Mouse (Mus musculus) forebrain, embryonic 13.5 days (tissue): ENCODE measurements around the gene Klk1b4. TPM values are rescaled to one million over a fixed set of nuclear protein-coding genes. Genes with fewer than 3 reads are reported as not detected.
"Not testable (repeated sequence)": the region's sequence is repeated elsewhere in the genome, so short reads cannot be mapped to it uniquely, and the experiment has no call there.

ENCODE experiments used
- ATAC-seq: fragments of 200-750 bp; cut with Nextera tagmentation; 2 replicates; pipeline ENCODE4 v1.8.0; 2017
- H3K27ac ChIP-seq: fragments of 300-500 bp; sonication (generic); 2 replicates; pipeline ENCODE4 v1.5.1; 2015; ENCODE audit warnings: inconsistent platforms, mild to moderate bottlenecking, moderate library complexity
- H3K27me3 ChIP-seq: fragments of 300-500 bp; sonication (generic); 2 replicates; pipeline ENCODE4 v1.6.1; 2015; ENCODE audit warnings: mild to moderate bottlenecking, inconsistent platforms
- H3K36me3 ChIP-seq: fragments of 300-500 bp; sonication (generic); 2 replicates; pipeline ENCODE4 v1.6.1; 2015; ENCODE audit warnings: mild to moderate bottlenecking, inconsistent platforms; ENCODE audit not compliant: poor library complexity, severe bottlenecking
- H3K4me1 ChIP-seq: fragments of 300-500 bp; sonication (generic); 2 replicates; pipeline ENCODE4 v1.6.1; 2015; ENCODE audit warnings: inconsistent platforms
- H3K4me2 ChIP-seq: fragments of 300-500 bp; sonication (generic); 2 replicates; pipeline ENCODE4 v1.6.1; 2015; ENCODE audit warnings: inconsistent platforms, mild to moderate bottlenecking, moderate library complexity
- H3K4me3 ChIP-seq: fragments of 300-500 bp; sonication (generic); 2 replicates; pipeline ENCODE4 v1.5.1; 2015; ENCODE audit warnings: mild to moderate bottlenecking, inconsistent platforms
- H3K9ac ChIP-seq: fragments of 300-500 bp; sonication (generic); 2 replicates; pipeline ENCODE4 v1.6.1; 2015; ENCODE audit warnings: mild to moderate bottlenecking, inconsistent platforms
- H3K9me3 ChIP-seq: fragments of 300-500 bp; sonication (generic); replicated peaks from 2 replicates; pipeline ENCODE4 v1.6.1; 2016; ENCODE audit warnings: inconsistent platforms
- WGBS: fragments of 180-500 bp; shearing (Covaris S2); methylation state at CpG from one replicate; pipeline ENCODE4 v1.1.7; 2015; 5-methylcytosine and 5-hydroxymethylcytosine counted together
- polyA plus RNA-seq: library from polyadenylated mRNA; unstranded; fragments of >200 nt; fragmentation: Nextera tagmentation; extraction: Ambion mirVana; gene quantifications from 2 replicates; pipeline ENCODE4 v1.2.1, GENCODE M21; 2015

The Klk1b4 gene
- not detected in 2 replicates for polyA plus RNA-seq

DNA sequence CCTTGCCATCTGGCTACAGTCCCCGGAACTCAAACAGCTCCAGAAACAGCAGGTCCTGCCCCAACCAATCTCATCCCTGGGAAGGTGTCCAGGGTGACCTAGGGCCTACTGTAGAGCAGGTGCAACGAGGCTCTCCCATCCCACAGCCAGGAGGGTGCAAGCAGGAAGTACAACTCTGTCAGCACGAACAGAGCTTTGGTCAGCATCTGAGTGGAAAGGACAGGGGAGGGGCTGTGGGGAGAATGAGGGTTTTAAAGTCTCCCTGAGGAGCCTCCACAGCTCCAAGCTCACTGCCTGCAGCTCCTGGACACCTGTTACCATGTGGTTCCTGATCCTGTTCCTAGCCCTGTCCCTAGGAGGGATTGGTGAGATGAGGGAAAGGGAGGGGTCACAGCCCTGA, at the start of gene Klk1b4:
Klk1b4 (plus strand) TSS at position 301 of the 400 bp plus-strand sequence.
- not testable (repeated sequence) for H3K36me3 ChIP-seq, H3K27ac ChIP-seq, H3K9me3 ChIP-seq, H3K4me2 ChIP-seq, H3K4me1 ChIP-seq, ATAC-seq, H3K27me3 ChIP-seq, H3K9ac ChIP-seq, H3K4me3 ChIP-seq
- WGBS, result 46% methylated on average over 3 of the region's 3 CpGs

DNA sequence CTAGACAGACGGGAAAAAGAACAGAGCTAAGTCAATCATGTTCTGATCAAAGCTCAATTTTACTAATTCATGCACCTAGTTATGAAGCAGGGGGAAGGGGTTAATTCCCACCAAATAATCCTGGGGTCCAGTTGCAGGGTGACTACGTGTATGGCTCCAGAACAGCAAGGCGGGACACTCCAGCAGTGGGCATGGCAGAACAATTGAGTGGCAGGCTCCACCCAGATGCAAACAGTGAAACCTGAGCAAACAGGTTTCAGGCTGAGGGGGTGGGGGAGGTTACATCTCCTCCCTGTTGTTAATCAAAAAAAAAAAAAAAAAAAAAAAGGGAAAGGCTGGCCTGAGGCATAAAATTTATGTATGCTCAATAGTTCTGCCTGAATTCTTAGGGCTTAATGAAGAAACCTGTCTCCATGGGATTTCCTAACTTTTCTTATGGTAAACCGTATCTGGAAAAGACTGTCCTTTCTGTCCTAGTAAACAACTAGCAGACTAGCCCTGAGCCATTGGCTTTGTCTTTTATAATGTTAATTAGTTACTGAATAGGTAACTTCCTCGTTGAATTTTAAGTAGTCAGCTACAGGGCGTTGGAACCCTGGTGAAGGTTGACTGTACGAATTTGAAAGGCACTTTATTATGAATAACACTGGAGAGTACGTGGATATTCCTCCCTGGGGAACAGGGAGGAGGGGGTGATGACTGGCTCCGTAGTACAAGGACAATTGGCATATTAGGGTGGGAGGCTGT, 27.8 kb upstream of the Klk1b4 start:
- no peaks in the 10 kb centered on the region for H3K4me1 ChIP-seq
- no peak for ATAC-seq
- H3K4me3 ChIP-seq, result no peak overlapping the region
- H3K9ac ChIP-seq, result no peak overlapping the region
- WGBS, result 22% methylated on average over 9 of the region's 9 CpGs
- no peak overlapping the region for H3K27ac ChIP-seq
- no peaks in the 10 kb centered on the region for H3K36me3 ChIP-seq
- no peak overlapping the region for H3K4me2 ChIP-seq
- no peaks in the 10 kb centered on the region for H3K27me3 ChIP-seq
- H3K9me3 ChIP-seq, result no peaks in the 10 kb centered on the region

DNA sequence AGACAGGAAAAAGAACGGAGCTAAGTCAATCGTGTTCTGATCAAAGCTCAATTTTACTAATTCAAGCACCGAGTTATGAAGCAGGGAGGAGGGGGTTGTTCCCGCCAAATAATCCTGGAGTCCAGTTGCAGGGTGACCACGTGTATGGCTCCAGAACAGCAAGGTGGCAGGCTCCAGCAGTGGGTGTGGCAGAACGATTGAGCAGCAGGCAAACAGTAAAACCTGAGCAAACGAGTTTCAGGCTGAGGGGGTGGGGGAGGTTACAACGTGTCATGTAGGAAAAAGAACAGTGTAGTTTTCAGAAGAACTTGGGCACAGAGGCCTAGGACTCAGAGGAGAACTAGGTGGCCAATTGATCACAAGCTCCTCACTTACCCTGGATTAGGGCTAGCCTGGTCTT, 20.7 kb upstream of the Klk1b4 start:
- not testable (repeated sequence) for H3K27me3 ChIP-seq, H3K4me1 ChIP-seq, H3K4me2 ChIP-seq, H3K9ac ChIP-seq, H3K9me3 ChIP-seq, ATAC-seq, H3K27ac ChIP-seq, H3K36me3 ChIP-seq, H3K4me3 ChIP-seq
- WGBS, result 67% methylated on average over 8 of the region's 8 CpGs

DNA sequence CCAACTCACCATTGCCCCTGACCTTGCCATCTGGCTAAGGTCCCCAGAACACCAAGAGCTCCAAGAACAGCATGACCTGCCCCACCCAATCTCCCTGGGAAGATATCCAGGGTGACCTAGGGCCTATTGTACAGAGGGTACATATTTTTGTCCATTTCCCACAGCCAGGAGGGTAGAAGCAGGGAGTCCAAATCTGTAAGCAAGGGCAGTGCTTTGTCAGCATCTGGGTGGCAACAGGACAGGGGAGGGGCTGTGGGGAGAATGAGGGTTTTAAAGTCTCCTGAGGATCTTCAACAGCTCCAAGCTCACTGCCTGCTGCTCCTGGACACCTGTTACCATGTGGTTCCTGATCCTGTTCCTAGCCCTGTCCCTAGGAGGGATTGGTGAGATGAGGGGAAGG, 19.3 kb upstream of the Klk1b4 start, which contains the start of gene Klk1b24:
Klk1b24 (plus strand) TSS at position 301 of the 400 bp plus-strand sequence.
- ATAC-seq, H3K9ac ChIP-seq, H3K27ac ChIP-seq, H3K27me3 ChIP-seq, H3K4me1 ChIP-seq, H3K4me3 ChIP-seq, H3K36me3 ChIP-seq, H3K4me2 ChIP-seq, H3K9me3 ChIP-seq: not testable (repeated sequence)

DNA sequence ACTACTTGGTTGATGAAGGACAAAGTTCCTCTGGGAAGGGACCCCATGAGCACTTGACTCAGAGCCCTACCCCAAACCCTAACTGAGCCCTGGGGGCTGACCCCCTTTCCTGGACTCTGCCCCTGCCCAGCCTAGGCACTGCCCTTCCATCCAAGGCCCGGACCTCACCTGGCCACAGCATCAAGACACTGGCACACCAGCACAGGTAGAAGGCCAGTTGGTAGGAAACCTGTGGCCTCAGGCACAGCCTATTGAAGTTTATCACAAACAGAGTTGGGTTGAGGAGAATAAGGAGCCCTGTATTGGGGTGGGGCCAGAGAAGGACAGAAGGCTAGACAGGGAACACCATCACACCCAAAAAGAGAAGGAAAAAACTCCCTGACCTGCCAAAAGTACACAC, 13.8 kb upstream of the Klk1b4 start:
- H3K27me3 ChIP-seq, H3K9ac ChIP-seq, ATAC-seq, H3K9me3 ChIP-seq, H3K27ac ChIP-seq, H3K4me3 ChIP-seq, H3K4me2 ChIP-seq, H3K4me1 ChIP-seq, H3K36me3 ChIP-seq: not testable (repeated sequence)
- WGBS, result 69% methylated on average over 1 of the region's 1 CpGs

DNA sequence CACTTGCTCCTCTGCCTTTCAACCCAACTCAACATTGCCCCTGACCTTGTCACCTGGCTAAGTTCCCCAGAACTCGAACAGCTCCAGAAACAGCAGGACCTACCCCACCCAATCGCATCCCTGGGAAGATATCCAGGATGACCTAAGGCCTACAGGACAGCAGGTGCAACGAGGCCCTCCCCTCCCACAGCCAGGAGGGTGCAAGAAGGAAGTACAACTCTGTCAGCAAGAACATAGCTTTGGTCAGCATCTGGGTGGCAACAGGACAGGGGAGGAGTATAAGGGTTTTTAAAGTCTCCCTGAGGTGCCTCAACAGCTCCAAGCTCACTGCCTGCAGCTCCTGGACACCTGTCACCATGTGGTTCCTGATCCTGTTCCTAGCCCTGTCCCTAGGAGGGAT, 9.3 kb upstream of the Klk1b4 start, which contains the start of gene Klk1b3:
Klk1b3 (plus strand) TSS at position 301 of the 400 bp plus-strand sequence.
- H3K9me3 ChIP-seq, result no peaks in the 10 kb centered on the region
- H3K4me3 ChIP-seq, result no peak within 1 kb of the TSS
- no peaks in the 10 kb centered on the region for H3K36me3 ChIP-seq
- H3K4me2 ChIP-seq, result no peak within 1 kb of the TSS
- no peaks in the 10 kb centered on the region for H3K4me1 ChIP-seq
- no peak within 1 kb of the TSS for H3K27ac ChIP-seq
- WGBS, result 79% methylated on average over 3 of the region's 3 CpGs
- H3K27me3 ChIP-seq, result no peaks in the 10 kb centered on the region
- ATAC-seq, result no peak
- no peak within 1 kb of the TSS for H3K9ac ChIP-seq

DNA sequence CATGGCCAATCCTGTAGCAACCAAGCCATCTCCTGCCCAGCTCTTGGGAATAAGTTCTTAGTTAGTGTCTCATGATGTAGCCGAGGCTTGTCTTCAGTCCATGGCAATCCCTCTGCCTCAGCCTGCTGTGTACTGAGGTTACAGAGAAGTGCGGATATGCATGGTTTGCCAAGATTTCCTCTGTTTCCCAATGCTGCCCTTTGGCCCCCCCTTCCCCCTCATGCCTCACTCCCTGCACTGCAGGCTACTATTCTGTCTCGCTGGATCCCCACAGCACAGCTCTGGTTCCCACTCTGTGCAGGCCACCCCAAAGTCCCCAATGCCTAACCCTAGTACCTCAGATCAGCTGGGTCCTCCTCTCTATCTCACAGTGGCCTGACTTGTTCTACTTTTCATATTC, 1.1 kb downstream of the Klk1b4 start:
- 87% methylated on average over 3 of the region's 3 CpGs for WGBS
- no peak overlapping the region for H3K27ac ChIP-seq
- no peak for ATAC-seq
- H3K27me3 ChIP-seq, result no peaks in the 10 kb centered on the region
- H3K4me2 ChIP-seq, result no peak overlapping the region
- no peak overlapping the region for H3K4me3 ChIP-seq
- H3K36me3 ChIP-seq, result no peaks in the 10 kb centered on the region
- no peak overlapping the region for H3K9ac ChIP-seq
- no peaks in the 10 kb centered on the region for H3K9me3 ChIP-seq
- H3K4me1 ChIP-seq, result no peaks in the 10 kb centered on the region

DNA sequence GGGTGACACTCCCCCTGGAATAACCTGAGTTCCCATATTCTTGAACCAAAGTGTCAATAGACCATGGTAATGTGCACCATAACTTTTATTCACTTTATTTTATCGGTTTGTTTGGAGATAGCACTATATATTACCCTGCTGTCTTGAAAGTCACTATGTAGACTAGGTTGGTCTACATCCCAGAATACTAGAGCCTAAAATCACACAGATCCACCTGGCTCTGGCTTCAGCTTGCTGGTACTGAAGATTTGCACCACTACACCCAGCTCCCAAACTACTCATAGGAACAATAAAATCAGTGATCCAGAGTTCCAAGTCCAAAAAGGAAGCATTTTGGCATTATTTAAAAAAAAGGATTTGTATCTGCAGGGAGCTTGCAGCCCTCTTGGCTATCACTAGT, 8.4 kb downstream of the Klk1b4 start, which contains the start of gene Klk1b5:
Klk1b5 (plus strand) TSS at position 301 of the 400 bp plus-strand sequence.
- Histone ChIP-seq H3K9ac (no peak within 1 kb of the TSS), H3K9me3 (no peaks in the 10 kb centered on the region), H3K4me1 (no peaks in the 10 kb centered on the region), H3K4me3 (no peak within 1 kb of the TSS), H3K27ac (no peak within 1 kb of the TSS), H3K27me3 (no peaks in the 10 kb centered on the region), H3K4me2 (no peak within 1 kb of the TSS), H3K36me3 (no peaks in the 10 kb centered on the region)
- ATAC-seq, result no peak
- 82% methylated on average over 1 of the region's 1 CpGs for WGBS

DNA sequence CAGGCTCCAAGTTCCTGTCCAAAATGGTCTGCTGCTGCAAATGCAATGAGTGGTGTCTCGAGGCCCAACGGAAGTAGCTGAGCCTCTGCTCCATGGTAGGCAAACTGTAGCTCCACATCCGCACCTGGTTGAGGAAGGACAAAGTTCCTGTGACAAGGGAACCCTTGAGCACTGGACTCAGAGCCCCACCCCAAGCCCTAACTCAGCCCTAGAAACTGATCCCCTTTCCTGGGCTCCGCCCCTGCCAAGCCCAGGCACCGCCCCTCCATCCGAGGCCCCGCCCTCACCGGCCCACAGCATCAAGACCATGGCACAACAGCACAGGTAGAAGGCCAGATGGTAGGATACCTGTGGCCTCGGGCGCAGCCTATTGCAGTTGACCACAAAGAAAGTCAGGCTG, 14.4 kb downstream of the Klk1b4 start:
- H3K4me2 ChIP-seq, H3K27ac ChIP-seq: not testable (repeated sequence)
- 77% methylated on average over 8 of the region's 10 CpGs for WGBS

DNA sequence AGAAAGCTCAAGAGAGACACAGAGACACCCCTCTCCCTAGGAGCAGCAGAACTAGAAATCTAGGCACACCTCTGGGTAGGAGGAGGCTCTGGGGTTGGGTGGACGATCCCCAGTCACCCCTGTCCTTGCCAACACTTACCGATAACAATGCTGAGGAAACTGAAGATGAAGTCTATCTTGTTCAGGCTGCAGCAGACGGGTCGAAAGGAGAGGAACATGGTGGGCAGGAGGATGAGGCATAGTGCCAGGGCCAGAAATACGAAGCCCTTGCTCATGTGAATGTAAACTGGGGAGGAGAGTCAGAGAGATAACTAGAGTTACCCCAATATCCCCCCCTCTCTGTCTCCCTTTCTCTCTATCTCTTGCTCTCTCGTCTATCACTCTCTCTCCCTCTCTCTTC, 15.1 kb downstream of the Klk1b4 start:
- H3K4me1 ChIP-seq, H3K9ac ChIP-seq, H3K4me2 ChIP-seq, H3K9me3 ChIP-seq, H3K36me3 ChIP-seq, H3K4me3 ChIP-seq, H3K27ac ChIP-seq, ATAC-seq, H3K27me3 ChIP-seq: not testable (repeated sequence)
- WGBS, result 80% methylated on average over 6 of the region's 6 CpGs

More for the DNA sequence above, 14.4 kb downstream of the Klk1b4 start:
- H3K27me3 ChIP-seq, H3K9ac ChIP-seq, H3K4me1 ChIP-seq, H3K36me3 ChIP-seq, H3K4me3 ChIP-seq, ATAC-seq, H3K9me3 ChIP-seq: not testable (repeated sequence)

DNA sequence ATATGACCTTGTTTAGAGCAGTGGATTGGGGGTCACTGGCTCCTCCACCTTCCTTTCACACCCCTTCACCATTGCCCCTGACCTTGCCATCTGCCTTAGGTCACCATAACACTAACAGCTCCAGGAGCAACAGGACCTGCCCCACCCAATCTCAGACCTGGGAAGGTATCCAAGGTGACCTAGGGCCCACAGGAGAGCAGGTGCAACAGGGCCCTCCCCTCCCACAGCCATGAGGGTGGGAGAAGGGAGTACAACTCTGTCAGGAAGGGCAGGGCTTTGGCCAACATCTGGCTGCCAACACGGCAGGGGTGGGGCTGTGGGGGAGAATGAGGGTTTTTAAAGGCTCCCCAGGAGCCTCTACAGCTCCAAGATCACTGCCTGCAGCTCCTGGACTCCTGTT, 17.8 kb downstream of the Klk1b4 start, which contains the start of gene Klk1:
Klk1 (plus strand) TSS at position 285 of the 400 bp plus-strand sequence.
- Histone ChIP-seq H3K27ac (no peak within 1 kb of the TSS), H3K4me3 (no peak within 1 kb of the TSS), H3K36me3 (no peaks in the 10 kb centered on the region), H3K27me3 (no peaks in the 10 kb centered on the region), H3K9me3 (no peaks in the 10 kb centered on the region), H3K9ac (no peak within 1 kb of the TSS), H3K4me2 (no peak within 1 kb of the TSS), H3K4me1 (no peaks in the 10 kb centered on the region)
- 54% methylated on average over 1 of the region's 1 CpGs for WGBS
- no peak for ATAC-seq

DNA sequence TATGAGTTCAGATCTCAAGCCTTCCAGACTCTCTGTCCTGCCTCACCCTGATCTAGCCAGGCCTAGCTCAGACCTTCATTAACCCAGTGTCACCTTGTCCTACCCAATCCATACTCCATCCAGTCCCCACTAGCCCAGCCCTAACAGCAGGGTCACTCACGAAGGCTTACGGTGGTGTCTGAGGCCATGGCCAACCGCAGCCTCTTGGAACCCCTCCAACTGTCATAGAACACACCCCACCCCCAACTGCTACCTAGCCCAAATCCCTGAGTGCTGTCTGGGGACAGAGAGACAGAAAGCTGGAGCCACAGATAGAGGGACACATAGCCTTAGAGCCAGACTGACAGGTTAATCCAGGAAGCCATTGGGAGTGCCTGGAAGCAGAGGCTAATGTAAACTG, 28.7 kb downstream of the Klk1b4 start, which contains the start of gene Gm36864:
Gm36864 (plus strand) TSS at position 269 of the 400 bp plus-strand sequence.
- Histone ChIP-seq H3K4me2 (no peak within 1 kb of the TSS), H3K4me1 (no peaks in the 10 kb centered on the region), H3K9me3 (no peaks in the 10 kb centered on the region), H3K27ac (no peak within 1 kb of the TSS), H3K9ac (no peak within 1 kb of the TSS), H3K27me3 (0 out of 2 replicates have a peak, but pooled peaks cover 3% of the 10 kb centered on the region), H3K36me3 (no peaks in the 10 kb centered on the region), H3K4me3 (no peak within 1 kb of the TSS)
- 80% methylated on average over 3 of the region's 3 CpGs for WGBS
- ATAC-seq, result no peak

DNA sequence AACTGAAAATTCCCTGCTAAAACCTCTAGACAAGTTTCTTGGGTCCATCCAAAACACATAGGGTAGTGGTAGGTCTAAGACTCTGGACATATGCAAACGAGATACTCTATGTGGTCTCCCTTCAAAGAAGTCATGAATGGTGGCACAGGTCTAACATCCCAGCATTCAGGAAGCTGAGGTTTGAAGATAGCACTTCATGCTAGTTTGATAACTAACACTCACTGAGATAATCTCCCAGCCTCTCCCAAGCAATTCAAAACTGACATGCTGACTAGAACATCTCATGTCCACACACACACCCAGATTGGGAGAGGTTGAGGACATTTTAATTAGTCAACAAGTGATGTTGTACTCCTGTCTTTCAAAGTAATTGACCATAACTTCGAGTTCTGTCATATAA, 32.7 kb downstream of the Klk1b4 start:
- H3K27ac ChIP-seq, result no peak overlapping the region
- no peaks in the 10 kb centered on the region for H3K4me1 ChIP-seq
- no peak for ATAC-seq
- H3K27me3 ChIP-seq, result 0 out of 2 replicates have a peak, but pooled peaks cover 3% of the 10 kb centered on the region
- H3K4me3 ChIP-seq, result no peak overlapping the region
- no peaks in the 10 kb centered on the region for H3K9me3 ChIP-seq
- H3K36me3 ChIP-seq, result no peaks in the 10 kb centered on the region
- 56% methylated on average over 2 of the region's 2 CpGs for WGBS
- no peak overlapping the region for H3K9ac ChIP-seq
- H3K4me2 ChIP-seq, result no peak overlapping the region
